23 mouse cellular contexts compared by ENCODE assay signal in the genomic region with DNA sequence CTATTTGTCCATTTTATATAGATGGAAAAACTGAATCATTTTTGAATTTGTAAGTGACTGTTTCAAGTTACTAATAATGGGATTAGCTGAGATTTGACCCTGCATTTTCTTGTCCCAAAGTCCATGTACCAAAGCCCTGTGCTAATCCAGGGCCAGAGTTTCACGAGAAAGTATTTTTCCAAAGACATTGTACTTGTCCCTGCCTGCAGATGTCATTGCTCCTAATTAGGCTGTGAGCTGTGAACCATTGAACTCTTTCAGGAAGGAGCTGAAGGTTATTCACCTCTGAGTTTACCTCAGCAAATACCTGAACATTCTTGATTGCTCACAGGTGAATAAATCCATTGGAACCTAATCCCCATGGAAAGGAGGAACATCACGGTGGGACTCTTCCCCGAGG.
A peak's percentile ranks its signal among the peaks of the same experiment; 100 is the strongest.
DNase-seq lines count a peak whose midpoint lies in the region; ATAC-seq and TF ChIP-seq lines count a peak whose summit lies in the region.
"Had no signal": no experiment of that assay in that cellular context is flagged by ENCODE, and none has a peak within 500 bp of the region (broad histone marks: within the 10 kb centered on the region; RNA-seq: fewer than 3 reads in every experiment).

No protein-coding gene starts in this region.

- no peaks in the 10 kb centered on the region for H3K36me3 ChIP-seq in kidney, embryonic 14.5 days (ENCODE audit: control insufficient read depth, insufficient read depth, low read length)
- no peaks in the 10 kb centered on the region for H3K36me3 ChIP-seq in liver, adult 2 months (ENCODE audit: control insufficient read depth, insufficient read depth, low read length)
- H3K36me3 ChIP-seq: forebrain, embryonic 10.5 days; G1E; hindbrain, embryonic 12.5 days had no signal

- H3K4me3 ChIP-seq in kidney, embryonic 14.5 days (ENCODE audit: low read length), result no peak overlapping the region
- H3K4me3 ChIP-seq in liver, adult 2 months (ENCODE audit: insufficient read depth, low read depth, low read length), result no peak overlapping the region
- H3K4me3 ChIP-seq: forebrain, embryonic 10.5 days; forebrain, embryonic 13.5 days; gastrocnemius, adult 2 months; hindbrain, embryonic 12.5 days had no signal

- peak; percentile 53 for DNase-seq in kidney, adult 11 months
- DNase-seq in kidney, postnatal 10 days, result no peak
- DNase-seq in kidney, adult 9 months, result peak; percentile 90
- DNase-seq in liver, adult 2 months (ENCODE audit: extremely low read depth, low read depth, low spot score), result peak; percentile 37
- no peak for DNase-seq in liver
- DNase-seq in frontal cortex, postnatal 14 days (ENCODE audit: low spot score in 2 of 2), result no peak
- DNase-seq: adrenal gland, postnatal 10 days; adrenal gland, postnatal 36 days; B cell, adult 2 months; cerebellum, adult 18-20 months; cerebellum, adult 9-10 months; cerebellum, postnatal 14 days; gastrocnemius, adult 2 months; gastrocnemius, postnatal 14 days had no signal

- no peaks in the 10 kb centered on the region for H3K4me1 ChIP-seq in kidney, embryonic 14.5 days (ENCODE audit: control insufficient read depth, insufficient read depth, low read length)
- no peaks in the 10 kb centered on the region for H3K4me1 ChIP-seq in liver, adult 2 months (ENCODE audit: control insufficient read depth, insufficient read depth, low read length)
- H3K4me1 ChIP-seq: forebrain, embryonic 10.5 days; hindbrain, embryonic 12.5 days had no signal

- no peak for TF ChIP-seq CTCF in liver, adult 2 months (IDR thresholded peaks at IDR 0.05; ENCODE audit: low read depth, low read length)

- no peak overlapping the region for H3K27ac ChIP-seq in kidney, embryonic 14.5 days (ENCODE audit: low read depth, low read length)
- no peak overlapping the region for H3K27ac ChIP-seq in liver, adult 2 months (replicated peaks; ENCODE audit: insufficient read depth, low read depth, low read length)
- H3K27ac ChIP-seq: forebrain, embryonic 10.5 days; forebrain, embryonic 13.5 days; gastrocnemius, adult 2 months; hindbrain, embryonic 12.5 days had no signal

- no peaks in the 10 kb centered on the region for H3K9me3 ChIP-seq in kidney, embryonic 14.5 days (ENCODE audit: control insufficient read depth, low read length)
- H3K9me3 ChIP-seq: forebrain, embryonic 10.5 days; forebrain, embryonic 13.5 days; G1E; hindbrain, embryonic 12.5 days had no signal

- 78% methylated on average over 3 of the region's 3 CpGs for WGBS in kidney, embryonic 14.5 days
- WGBS in liver, adult 2 months, result 72% methylated on average over 3 of the region's 3 CpGs

- no peak overlapping the region for H3K4me2 ChIP-seq in kidney, embryonic 14.5 days (replicated peaks; ENCODE audit: low read depth, low read length)
- H3K4me2 ChIP-seq: forebrain, embryonic 13.5 days; heart, embryonic 11.5 days; hindbrain, embryonic 12.5 days had no signal

- H3K9ac ChIP-seq in kidney, embryonic 14.5 days (ENCODE audit: low read depth, low read length), result no peak overlapping the region
- no peak overlapping the region for H3K9ac ChIP-seq in liver, adult 2 months (ENCODE audit: low read depth, low read length)
- H3K9ac ChIP-seq: forebrain, embryonic 13.5 days; hindbrain, embryonic 12.5 days had no signal

- H3K79me2 ChIP-seq in liver, adult 2 months (ENCODE audit: control insufficient read depth, insufficient read depth, low read length), result no peaks in the 10 kb centered on the region

- H3K27me3 ChIP-seq in kidney, embryonic 14.5 days (ENCODE audit: control insufficient read depth, insufficient read depth, low read length), result no peaks in the 10 kb centered on the region
- H3K27me3 ChIP-seq in liver, adult 2 months (ENCODE audit: control insufficient read depth, insufficient read depth, low read length), result no peaks in the 10 kb centered on the region
- H3K27me3 ChIP-seq: CH12.LX; forebrain, embryonic 13.5 days; hindbrain, embryonic 12.5 days; Patski had no signal

- ATAC-seq in kidney, embryonic 14.5 days (ENCODE audit: low FRiP score, low TSS enrichment), result no peak
- ATAC-seq: forebrain, embryonic 13.5 days; forebrain, embryonic 16.5 days; Patski had no signal

- no peak for TF ChIP-seq POLR2A in liver, adult 2 months (IDR thresholded peaks at IDR 0.05; ENCODE audit: extremely low read depth, insufficient read depth, low read length)

Comparison
In these comparisons a context has a peak if more than half of its experiments do, and no peak if none do; other contexts are left out.
1. DNase-seq: peak in kidney, adult 11 months (single experiment), kidney, adult 9 months (single experiment) and liver, adult 2 months (single experiment); none in kidney, postnatal 10 days (single experiment), liver (single experiment) and frontal cortex, postnatal 14 days (0 of 2).